Mouse (Mus musculus) 3134 (cell line): ENCODE results near the gene Vps25.
A peak's percentile ranks its signal among the peaks of the same experiment; 100 is the strongest.

Source experiments
- DNase-seq: peaks from one replicate; pipeline ENCODE4 v3.0.0-alpha.2; 2011; ENCODE audit warnings: low spot score; ENCODE audit not compliant: insufficient read length; ENCODE audit errors: extremely low read depth

The Vps25 gene

DNA sequence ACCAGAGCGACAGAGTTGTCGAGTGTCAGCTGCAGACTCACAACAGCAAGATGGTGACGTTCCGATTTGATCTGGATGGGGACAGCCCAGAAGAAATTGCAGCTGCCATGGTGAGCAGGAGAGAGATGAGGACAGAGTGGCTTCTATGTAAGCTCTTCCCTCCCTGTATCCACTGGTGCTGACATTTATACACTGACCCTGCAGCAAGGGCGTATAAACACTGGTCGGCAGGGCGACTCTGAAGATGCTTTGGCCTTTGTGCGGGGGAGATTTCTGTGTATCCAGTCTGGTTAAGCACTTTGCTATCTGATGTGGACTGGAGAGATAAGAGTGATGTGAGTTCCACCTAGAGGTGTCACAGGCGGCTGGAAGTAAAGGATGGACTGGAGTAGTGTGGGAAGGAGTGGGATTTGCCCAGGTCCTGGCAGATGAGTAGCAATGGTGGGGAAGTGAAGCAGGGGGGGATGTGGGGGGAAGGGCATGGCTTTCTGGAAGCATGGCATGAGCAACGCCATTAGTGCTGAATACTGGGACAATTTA lies 16.1 kb downstream of the Vps25 start:
- DNase-seq: no peak

DNA sequence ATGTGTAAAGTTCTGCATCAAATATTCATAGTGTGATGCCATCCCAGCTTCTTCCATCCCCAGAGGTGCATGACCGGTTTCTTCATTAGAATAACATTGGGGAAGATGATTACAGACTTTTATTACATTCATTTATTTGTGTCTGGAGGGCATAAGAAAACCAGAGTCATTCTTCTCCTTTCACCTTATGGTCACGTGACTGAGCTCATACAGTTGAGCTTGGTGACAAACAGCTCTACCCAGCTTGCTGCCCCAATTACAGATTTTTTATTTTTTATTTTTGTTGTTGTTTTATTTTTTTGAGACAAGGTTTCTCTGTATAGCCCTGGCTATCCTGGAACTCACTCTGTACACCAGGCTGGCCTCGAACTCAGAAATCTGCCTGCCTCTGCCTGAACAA lies 18.9 kb downstream of the Vps25 start:
- DNase-seq: no peak

DNA sequence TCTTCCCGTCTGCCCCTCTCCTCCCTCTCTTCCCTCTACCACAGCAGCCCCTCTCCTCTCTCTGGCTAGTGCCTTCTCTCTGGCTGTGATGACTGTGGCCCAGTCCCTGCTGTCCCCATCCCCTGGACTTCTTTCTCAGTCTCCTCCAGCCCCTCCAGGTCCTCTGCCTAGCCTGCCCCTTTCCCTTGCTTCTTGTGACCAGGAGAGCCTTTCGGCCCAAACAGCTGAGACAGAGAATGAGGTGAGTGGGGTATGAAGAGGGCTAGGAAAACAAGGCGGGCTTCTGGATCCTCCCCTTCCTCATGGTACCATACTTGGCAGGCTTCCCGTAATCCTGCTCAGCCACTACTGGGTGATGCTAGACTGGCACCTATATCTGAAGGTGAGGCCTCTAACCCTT lies 21.8 kb downstream of the Vps25 start:
- no peak for DNase-seq

DNA sequence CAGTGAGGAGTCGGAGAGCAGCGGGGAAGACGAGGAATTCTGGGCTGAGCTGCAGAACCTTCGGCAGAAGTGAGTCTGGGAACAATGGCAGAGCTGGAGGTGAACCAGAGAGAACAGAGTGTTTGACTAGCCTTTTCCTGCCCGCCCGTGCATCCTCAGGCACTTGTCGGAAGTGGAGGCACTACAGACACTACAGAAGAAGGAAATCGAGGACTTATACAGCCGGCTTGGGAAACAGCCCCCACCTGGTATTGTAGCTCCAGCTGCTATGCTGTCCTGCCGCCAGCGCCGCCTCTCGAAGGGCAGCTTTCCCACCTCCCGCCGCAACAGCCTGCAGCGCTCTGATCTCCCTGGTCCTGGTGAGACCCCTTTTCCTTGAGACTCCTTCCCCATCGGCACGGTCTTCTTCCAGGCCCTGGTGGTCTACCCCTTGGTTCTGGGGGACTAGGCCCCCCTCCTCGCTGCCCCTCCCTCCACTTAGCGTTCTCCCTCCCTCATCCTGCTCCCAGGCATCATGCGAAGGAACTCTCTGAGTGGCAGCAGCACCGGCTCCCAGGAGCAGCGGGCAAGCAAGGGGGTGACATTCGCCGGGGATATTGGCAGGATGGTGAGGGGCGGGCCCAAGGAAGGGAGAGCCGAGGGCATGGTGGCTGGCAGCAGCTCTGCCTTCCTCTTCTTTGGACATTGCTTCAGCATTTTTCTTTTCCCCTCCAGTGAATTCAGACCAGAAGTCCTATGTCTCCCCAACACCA lies 23.0 kb downstream of the Vps25 start:
- no peak for DNase-seq

DNA sequence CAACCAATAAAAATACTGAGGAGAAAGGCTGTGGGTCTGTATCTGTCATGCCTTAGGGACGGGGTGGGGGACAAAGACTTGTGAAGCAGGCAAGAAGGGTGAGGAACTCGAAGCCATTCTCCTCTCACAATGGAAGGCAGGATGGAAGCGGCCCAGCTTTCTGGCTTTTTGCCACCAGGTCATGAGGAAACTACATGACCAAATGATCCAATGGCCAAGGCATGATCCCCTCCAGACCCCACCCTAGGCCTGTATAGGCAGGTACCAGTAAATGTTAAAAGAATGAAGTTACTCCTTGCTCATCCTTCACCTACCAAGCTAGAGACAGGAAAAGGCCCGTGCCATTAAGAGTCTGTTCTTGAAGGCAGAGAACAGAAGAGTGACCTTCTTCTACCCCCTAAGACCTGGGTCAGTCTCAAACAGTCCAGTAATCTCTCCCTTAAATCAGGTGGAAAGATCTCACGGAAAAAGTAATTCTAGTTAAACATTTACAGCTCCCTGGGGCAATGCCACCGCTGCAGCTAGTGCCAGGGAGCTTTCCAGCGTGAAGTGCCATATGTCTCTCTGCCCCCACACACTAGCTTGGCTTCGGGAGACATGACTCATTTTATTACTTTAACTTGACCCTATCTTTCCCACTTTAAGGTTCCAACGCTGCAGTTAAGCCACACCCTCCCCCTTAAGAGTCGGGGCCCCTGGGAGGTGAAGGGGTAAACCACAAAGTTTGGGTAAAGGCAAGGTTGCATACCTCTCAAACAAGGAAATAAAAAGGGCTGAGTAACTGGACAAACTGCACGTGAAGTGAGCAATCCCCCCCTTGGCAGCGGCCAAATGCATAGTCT lies 24.1 kb downstream of the Vps25 start:
- DNase-seq: peak; percentile 66

DNA sequence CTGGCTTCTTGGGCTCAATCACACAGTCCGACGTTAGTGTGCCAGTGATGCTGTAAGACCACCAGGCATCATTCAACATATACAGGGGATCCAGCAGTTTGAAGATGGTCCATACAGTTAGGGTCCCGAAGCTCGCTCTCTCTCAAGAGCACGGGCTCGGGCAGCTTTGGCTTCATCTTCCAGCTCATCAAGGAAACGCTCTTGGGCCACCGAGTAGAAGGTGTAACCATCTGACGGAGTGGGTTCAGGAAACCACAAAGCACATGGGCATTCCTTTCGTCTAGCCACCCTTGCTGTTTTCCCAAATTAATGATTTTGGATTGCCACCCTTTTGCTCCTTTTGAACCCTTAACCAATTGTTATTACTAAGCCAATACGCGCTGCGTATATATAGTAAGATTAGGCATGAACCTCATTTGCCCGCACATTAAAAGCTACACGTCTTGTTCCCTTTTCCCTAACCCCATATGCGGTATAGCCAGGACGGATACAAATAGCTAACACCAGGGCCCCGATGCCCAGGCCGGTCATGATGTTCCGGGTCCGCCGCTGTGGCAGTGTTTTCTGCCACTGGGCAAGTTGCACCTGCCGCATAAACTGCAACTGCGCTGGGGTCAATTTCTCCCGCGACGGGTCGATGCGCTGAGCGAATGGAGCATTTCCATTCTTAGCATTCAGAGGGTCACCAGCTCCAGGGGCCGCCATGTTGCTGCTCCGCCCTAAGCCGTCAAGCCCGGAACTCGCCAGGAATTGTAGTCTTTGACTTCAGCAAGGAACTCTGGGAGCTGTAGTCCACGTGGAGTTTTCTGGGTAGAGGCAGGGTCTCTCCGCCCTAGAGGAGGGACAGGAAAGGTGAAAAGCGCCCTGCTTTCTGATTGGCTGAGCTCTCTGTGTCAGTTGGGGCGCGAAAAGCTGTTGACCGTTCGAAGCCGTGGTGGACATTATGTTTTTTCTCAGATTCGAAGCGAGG lies 25.0 kb downstream of the Vps25 start, which contains the start of the genes Cntd1 and Coa3:
TSS of gene Cntd1 (plus strand) at position 790 of the 970 bp plus-strand sequence.
TSS of gene Coa3 (minus strand) at position 892 of the 970 bp plus-strand sequence.
- DNase-seq: peak; percentile 73

DNA sequence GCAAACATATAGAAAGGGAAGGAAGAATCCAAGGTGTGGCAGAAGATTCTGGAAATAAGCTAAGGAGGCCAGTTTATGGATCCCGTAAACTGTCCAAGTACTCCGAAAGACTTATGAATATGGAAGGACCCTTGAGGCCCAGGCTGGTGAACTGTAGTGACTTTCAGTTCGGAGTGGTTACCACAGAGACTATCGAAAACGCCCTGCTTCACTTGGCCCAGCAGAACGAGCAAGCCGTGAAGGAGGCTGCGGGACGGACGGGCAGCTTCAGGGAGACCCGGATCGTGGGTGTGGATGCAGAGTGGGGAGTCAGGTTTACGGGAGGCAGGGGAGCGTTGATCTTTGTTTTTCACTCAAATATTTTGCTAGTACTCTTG lies 25.7 kb downstream of the Vps25 start:
- no peak for DNase-seq

DNA sequence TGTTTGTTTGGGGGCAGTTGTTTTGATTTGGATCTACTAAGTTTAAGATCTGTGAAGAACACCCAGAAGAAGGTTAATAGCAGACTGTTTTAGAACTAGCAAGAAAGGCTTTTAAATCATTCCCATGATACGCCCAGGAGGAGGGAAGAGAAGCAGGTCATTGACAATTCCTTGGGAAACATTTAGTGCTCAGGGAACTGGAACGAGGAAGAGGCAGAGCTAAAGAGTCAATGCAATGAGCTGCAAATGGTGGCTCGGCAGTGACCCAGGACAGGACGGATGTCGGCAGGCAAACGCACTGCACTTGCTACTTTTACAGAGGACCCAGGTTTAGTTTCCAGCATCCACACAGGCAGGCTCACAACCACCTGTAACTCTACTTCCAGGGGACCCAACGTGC lies 27.3 kb downstream of the Vps25 start:
- DNase-seq: no peak

DNA sequence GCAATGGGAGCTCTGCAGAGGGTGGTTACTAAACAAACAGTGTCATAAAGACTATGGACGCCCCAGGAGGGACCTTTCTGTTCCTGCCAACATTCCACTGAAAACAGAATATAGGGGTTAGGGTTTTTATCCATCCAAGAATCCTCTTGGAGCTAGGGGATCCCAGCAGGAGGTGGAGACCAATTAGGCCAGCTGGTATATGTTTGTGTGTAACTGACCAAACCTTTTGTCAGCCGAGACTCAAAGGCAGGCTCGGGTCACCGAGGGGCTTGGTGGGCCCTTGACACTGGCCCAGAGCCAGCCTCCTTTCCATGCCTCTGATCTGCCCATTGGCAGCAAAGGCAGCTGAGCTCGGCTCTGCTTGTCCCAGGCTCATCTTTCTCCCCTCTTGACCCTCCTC lies 29.4 kb downstream of the Vps25 start:
- DNase-seq: no peak

DNA sequence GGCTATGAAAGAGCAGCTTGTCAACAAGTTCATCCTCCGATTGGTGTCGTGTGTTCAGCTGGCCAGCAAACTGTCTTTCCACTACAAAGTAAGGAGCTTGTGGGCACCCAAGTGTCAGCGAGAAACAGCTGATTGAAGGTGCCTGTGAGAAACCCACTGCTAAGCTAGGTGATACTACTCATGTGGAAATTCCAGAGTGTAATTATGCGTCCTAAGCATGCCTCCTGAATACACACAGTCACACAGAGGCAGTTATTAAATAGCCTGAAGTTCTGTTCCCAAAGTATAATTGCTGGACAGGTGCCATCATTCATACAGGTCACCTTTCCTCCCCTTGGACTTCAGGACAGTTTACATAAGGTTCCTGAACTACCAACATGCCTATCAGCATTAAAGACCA lies 30.3 kb downstream of the Vps25 start:
- DNase-seq: no peak

DNA sequence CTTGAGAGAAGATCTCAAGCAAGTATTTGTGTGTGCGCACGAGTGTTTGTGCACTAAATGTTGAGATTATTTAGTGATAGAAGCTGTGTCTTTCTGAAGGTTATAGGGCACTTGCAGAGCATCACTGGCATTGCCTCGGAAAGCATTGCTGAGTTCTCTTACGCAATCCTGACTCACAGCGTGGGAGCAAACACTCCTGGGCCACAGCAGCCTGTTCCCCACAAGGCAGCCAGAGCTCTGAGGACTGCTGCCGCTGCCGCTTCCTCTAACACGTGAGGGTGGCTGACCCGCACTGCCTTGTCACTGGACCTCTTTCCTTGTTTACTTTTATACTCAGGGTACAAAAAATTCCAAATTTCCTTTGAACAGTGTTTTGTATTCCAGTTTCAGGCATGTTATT lies 33.8 kb downstream of the Vps25 start:
- peak; percentile 45 for DNase-seq

DNA sequence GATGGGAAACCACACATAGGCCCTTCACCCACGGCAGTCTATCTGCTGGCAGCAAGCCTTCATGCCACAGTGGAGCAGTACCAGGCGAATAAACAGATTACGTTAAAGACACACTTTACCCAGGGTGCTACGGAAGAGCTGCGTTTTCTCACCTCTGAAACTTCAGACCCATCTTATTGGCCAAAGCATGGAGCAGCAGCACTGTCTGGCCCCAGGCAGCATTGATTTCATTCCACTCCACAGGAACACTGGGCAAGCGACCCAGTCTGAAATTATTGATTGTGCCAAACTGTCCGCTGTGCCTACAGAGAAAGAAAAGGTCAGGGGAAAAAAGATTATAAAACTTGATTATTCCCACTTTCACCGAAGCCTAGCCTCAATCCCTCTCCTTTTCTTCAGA lies 37.7 kb downstream of the Vps25 start:
- no peak for DNase-seq

DNA sequence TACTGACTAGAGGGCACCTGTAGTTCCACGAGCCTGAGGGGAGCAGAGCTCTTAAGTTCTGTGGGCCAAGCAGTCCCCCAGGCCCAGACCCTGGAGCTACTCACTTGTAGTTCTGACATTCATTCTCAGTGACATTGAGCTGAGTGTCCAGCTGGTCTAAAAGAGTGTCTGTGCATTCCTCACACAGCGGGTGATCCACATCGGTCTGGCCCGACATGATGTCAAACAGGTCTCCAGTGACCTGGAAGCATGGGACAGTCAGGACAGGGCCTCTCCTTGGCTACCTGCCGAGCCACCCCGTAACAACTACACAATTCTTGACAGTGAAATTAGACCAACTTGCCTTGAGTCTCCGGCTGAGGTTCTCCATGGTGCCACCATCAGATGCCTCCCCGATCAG lies 41.7 kb downstream of the Vps25 start:
- DNase-seq: no peak

DNA sequence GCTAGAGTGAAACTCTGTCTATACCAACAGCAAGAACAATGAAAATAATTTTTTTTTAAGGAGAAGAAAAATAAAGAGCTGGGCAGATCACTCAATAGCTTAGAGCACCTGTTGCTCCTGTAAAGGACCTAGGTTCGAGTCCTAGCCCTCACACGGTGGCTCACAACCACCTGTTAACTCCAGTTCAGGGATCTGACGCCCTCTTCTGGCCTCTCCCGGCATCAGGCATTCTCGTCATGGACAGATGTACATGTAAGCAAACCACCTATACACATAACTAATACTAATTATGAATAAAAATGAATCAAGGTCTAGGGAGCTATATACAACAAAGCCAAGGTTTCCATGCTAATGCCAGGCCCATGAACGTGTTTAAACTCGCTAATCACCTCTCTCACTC lies 47.4 kb downstream of the Vps25 start:
- no peak for DNase-seq

DNA sequence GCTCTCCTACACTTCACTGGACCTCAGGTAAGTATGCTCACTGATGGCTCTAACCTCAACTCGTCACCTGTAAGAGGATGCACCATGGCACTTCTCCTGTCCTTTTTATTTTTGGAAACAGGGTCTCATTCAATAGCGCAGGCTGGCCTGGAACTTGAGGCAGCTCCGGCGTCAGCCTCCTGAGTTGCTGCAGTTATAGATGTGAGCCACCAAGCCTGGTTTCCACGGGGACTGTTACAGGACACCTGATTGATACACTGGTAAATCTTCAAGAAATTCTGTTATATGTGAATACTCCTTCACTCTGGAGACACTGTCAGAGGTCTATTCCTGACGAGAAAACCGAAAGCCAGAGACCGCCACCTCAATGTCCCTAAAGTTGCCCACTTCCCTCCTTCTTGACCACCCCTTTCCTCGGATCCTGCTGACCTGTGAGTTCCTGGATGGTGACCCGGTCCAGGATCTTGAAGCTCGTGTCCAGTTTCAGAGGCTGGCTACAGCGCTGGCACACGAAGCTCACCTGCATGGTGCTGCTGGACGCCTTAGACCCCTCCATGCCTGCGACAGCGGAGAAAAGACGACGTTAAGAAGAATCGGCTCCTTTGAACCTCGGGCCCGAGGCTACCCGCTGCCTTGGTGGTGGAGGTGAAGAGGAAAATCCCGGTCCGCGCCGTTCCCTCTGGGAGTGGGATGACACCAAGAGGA lies 47.9 kb downstream of the Vps25 start:
- DNase-seq: no peak

DNA sequence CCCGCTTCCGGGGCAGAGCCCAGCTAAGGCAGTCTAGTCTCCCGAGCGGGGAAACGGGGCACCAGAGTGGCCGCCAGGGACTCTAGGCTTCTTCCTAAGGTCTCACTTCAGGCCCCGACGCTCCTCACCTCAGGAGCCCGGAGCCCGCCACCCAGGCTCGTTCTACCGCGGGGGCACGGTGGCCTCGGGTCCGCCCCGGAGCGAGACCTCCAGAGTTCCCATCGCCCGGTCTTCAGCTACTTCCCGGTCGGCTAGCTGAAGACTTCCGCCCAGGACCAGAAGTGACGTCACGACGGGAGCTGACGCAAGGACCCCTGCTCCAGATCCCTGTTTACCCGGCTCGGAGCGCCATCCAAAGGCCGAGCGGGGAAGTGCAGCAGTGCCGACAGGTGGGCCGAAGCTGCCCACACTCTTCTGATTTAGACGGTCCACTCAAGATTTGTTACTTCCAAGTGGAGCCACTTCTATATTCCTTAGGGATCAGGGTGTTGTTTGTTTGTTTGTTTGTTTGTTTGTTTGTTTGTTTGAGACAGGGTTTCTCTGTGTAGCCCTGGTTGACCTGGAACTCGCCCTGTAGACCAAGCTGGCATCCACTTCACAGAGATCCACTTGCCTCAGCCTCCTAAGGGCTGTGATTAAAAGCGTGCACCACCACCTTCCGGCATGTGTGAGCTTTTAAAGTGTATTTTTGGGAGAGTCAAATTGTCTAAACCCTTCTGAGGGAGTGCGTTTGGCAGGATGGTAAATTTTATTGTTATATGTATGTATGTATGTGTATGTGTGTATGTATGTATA lies 48.7 kb downstream of the Vps25 start, which contains the start of gene Becn1:
TSS of gene Becn1 (minus strand) at position 283 of the 795 bp plus-strand sequence.
- DNase-seq: peak; percentile 93

DNA sequence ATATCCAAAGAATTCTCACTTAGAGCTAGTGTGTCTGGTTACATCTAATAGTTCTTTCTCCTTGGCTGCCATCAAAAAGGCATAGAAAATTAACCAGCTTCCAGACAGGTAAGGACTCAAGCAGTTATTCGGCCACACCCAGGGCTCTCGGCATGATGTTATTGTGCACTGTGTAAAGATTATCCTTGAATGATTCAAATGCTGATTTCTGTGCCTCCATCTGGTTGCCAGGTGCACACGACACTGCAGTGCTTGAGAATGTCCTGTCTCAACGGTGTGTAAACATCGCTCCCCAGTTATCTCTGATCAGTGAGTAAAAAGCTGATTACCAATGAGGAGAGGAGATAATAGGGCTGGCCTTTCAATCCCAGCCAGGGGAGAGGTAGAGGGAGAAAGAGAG lies 54.2 kb downstream of the Vps25 start:
- no peak for DNase-seq
